Mouse (Mus musculus) cerebellum, postnatal 25 days (tissue): ENCODE data around the gene Spen.
A peak's percentile ranks its signal among the peaks of the same experiment; 100 is the strongest.
"Not testable (repeated sequence)": the region's sequence is repeated elsewhere in the genome, so short reads cannot be mapped to it uniquely, and the experiment has no call there.

Experiments
- DNase-seq, 2 experiments: peaks; one replicate each; pipeline ENCODE4 v3.0.0; 2021; ENCODE audit warnings: mixed read lengths in 2 of 2

The Spen gene

DNA sequence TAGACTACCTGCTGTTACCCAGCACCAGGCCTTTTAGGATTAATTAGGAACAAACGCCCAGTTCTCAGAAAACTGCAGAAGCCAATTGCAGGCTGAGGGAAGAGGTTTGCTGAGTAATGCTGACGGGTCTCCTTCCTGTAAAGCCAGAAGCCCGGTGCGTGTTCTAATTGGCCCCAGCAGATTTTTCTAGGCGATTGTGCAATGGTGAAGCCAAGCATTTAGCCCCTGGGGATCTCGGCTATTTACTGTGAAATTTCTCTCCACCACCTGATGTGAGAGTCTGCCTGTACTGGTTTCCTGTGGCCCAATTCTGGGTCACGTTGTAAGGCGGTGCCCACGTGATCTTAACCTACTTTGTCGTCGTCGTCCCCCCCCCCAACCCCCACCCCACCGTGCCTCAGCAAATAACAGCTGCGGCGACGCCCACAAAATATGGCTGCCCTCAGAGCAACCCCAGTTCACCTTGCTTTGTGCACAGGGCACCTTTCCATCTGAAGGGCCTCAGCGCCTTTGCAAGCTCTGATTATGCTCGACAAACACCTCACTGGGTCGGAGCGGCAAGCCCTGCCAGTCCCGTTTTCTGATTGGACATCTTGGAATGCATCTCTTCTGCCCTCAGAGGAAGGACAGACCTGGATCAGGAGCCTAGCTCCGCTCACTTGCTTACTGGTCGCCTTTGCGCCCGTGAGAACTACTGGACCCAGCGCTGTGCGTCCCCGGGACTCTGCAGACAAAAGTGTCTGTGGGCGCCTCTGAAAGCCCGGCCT, 20.9 kb upstream of the Spen start:
- peak; percentile 83 to 84 for DNase-seq

GRCm38 (mm10) chr4:141558658-141559057, 20.3 kb upstream of the Spen start:
- DNase-seq = peak in 1 of 2 experiments; percentile 43

DNA sequence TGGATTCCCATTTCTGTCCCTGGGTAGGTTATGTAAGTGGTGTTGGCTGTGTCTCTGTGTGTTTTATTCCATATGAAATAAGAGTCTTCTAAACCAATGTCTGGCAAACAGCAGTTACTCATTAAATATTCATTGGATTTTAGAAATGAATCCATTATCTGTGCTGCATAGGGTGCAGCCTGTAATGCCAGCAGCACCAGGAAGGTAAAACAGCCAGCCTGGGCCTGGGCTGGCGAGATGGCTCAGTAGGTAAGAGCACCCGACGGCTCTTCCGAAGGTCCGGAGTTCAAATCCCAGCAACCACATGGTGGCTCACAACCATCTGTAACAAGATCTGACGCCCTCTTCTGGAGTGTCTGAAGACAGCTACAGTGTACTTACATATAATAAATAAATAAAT, 17.8 kb upstream of the Spen start:
- not testable (repeated sequence) for DNase-seq

- not testable (repeated sequence) for DNase-seq
Observed at GRCm38 (mm10) chr4:141554255-141554865, 16.0 kb upstream of the Spen start.

- DNase-seq = no peak
Observed at GRCm38 (mm10) chr4:141552484-141552883, 14.1 kb upstream of the Spen start.

- no peak for DNase-seq
Observed at GRCm38 (mm10) chr4:141547299-141547698, 8.9 kb upstream of the Spen start.

DNA sequence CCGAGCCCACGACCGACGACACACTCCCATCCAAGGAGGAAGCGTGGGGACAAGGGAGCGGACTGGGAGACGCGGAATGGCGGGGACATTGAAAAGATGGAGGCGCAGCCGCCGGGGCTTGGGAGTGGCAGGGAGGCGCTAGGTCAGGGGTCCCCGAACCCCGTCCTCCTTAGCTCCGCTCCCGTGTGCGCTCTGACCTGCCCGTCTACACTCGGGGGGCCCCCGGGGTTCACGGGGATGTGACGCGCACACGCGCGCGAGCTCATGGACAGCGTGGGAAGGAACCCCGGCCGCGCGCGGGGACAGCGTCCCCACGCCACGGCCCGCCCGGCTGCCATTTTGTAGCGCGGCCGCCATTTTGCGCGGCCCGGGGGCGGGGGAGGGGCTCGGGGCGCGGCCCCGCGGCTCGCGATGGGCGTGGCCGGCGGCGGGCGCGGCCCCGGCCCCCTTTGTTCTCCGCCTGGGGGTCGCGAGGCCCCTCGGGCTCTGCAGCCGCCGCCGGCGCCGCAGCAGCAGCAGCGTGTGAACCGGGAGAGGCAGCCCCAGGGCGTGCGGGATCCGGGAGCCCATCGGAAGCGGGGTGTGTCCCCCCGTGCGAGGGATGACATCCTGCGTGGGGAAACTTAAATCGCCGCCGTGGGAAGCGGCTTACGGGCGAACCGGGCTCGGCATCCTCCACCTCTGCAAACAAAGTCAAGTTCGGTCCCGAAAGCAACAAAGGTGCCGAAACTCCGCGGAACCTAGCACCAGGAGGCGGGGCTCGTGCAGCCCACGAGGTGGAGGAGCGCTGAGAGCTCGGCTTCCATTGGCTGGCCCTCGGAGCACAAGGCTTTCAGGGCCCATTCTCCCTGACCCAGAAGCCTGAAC, 8.2 kb upstream of the Spen start:
- peak; percentile 88 to 90 for DNase-seq

GRCm38 (mm10) chr4:141545743-141546333, 7.4 kb upstream of the Spen start:
- peak; percentile 99 to 100 for DNase-seq

- DNase-seq = peak; percentile 86 to 89
Observed at GRCm38 (mm10) chr4:141545071-141545742, 6.8 kb upstream of the Spen start.

DNA sequence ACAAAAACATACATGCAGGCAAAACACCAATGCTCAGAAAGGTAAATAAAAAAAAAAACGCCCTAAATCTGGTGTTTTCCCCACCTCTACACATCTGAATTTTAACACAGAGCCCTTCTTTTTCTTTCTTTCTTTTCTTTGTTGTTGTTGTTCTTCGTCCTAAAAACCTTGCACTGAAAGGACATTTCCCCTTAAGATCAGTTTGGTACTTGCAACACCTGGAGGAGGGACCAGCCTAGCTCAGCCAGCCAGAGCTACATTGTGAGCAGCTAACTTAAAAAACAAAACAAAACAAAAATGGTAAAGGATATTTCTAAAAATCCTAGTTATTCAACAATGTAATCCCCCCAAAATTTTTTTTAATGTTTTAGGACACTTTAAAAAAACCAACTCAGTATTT, 6.1 kb upstream of the Spen start:
- DNase-seq = no peak

GRCm38 (mm10) chr4:141543593-141543992, 5.2 kb upstream of the Spen start:
- DNase-seq = no peak

GRCm38 (mm10) chr4:141541851-141542250, 3.5 kb upstream of the Spen start:
- peak; percentile 43 to 70 for DNase-seq

- DNase-seq = no peak
Observed at GRCm38 (mm10) chr4:141540844-141541243, 2.4 kb upstream of the Spen start.

DNA sequence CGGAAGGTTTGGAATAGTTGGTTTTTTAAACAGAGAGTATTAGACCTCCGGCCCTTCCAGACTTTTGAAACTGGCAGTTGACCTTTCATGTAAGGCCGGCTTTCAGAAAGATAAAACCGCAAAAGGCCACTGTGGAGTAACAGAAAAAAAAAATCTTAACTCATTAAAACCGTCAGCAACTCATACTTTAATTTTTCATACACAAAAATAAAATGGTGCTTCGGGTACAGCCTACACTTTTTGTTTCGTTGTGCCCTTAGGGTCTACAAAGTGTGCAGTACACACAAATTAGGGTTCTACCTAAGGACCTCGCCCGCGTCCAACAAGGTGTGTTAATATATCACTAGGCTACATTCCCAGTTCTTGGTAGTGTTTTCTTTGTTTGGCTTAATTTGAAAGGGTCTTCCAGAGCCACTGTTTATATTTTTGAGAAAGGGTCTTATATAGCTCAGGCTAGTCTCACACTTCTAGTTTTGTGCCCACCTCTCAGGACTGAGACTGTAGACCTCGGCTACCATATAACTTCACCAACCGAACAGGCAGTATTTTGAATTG, 893 bp upstream of the Spen start:
- no peak for DNase-seq

DNA sequence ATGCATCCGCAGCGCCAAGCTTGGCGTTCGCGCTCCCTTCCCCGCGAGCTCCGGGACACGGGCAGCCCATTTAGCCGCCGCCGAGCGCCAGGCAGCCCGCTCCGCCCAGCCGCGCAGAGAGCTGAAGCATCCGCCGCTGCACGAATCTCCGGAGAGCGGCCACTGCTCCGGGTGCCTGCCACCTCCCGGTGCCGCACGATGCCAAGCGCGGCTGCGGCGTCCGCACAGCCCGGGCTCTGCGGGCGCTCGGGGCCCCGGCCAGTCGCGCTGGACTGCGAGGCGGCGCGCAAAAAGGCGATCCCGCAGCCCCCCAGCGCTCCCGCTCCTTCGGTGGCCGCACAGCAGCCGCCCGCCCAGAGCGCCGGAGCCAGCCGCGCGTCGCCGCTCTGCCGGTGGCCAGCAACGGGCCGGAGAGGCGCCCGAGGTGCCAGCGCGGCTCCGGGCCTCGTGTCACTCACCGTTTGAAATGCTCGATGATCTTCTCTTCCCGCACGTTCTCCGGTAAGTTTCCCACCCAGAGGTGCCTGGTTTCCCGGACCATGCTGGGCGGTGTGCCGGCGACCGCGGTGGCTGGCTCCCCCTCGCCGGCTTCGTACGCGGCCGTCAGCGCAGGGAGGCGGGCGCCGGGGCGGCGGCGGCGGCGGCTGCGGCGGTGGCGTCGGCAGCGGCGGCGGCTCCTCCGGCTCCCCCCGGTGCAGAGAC, 540 bp downstream of the Spen start:
- peak in 1 of 2 experiments; percentile 72 for DNase-seq

GRCm38 (mm10) chr4:141537226-141537610, 1.2 kb downstream of the Spen start:
- no peak for DNase-seq

DNA sequence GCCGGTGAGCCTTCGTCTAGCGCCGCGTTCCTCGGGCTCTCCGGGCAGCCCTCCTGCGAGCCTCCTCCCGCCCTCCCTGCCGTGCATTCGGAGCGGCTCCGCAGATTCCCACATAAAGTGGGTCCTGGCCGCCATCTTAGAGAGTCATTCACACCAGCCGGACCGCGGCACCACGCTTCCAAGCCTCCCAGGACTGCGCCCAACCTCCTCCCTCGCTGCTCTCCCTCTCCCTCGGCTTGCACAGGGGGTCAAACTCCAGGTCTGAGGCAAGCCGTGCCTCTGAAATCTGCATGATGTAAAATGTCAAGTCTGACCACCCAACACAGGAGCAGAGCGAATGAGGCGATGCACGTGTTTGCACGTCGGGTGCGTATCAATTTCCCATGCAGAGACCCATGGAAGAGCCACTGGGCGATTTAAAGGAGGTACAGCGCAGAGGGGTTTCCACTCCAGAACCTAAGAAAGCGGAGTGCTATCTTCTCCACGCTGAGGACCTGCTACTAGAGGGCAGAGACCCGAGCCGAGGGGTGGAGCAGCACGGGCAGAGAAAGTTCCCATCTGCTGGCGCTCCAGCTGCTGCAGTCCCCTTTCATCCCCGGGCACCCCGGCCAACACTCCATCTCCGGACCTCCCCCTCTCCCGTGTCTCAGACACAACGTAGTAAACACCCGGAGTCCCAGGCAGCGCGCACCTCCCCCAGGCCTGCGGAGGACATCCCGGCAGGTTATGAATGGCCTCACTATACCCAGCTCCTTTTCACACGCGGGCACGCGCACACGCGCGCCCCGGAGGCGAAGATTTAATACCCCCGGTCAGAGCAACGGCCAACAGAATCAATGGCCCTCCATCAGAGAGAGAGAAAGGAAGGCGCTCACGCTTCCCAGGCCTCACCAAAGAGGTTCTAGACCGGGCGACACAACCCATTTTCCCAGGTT, 1.8 kb downstream of the Spen start:
- DNase-seq = peak; percentile 77 to 79

- DNase-seq = peak; percentile 67 to 79
Observed at GRCm38 (mm10) chr4:141534947-141535680, 3.3 kb downstream of the Spen start.

DNA sequence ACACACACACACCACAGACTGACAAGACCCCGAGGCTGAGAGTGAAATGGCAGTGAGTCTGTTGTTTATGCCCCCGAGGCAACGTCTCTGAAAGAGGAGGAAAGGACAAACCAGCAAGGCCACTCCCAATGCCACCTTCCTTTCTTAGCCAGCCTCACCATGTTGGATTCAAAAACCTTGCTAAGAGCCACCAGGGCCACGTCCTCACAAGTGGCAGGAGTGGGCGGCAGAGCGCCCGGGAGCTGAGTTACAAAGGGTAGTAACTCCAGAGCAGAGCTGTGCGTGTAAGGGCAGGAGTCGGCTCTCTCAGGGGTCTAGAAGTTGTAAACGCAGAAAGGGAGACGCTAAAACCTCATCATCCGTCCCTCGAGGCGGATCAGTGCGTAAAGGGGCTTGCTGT, 7.4 kb downstream of the Spen start:
- DNase-seq = no peak

- DNase-seq = no peak
Observed at GRCm38 (mm10) chr4:141528938-141529337, 9.5 kb downstream of the Spen start.
